Mouse (Mus musculus): ENCODE measurements around the gene Thrap3. TPM values are rescaled to one million over a fixed set of nuclear protein-coding genes. Genes with fewer than 3 reads are reported as not detected.

Thrap3 gene
- polyA plus RNA-seq, 1 experiment = 122 TPM

DNA sequence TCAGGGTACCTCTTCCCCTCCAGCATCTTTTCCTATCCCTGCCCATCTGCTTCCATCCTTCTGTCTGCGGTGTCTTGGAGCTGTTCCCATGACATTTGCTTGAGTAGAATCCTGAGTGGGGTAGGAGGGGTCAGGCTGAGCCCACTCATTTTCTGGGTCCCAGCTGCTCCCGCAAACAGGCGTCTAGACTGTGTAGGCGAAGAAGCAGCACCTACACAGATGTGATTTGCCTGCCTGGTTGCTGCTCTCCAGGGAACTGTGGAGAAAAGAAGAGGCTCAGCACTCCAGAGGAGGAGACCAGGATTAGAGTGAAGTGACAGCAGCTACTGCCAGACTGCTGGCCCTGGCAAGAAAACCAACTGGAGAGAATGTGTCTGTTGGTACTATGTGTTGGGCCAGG lies 83.9 kb downstream of the Thrap3 start:
- TF ChIP-seq POLR2A (IDR thresholded peaks at IDR 0.05; ENCODE audit: borderline replicate concordance, insufficient read depth, low read length) = no peak
- TF ChIP-seq CTCF (IDR thresholded peaks at IDR 0.05; ENCODE audit: borderline replicate concordance, insufficient read depth, low read depth, low read length) = no peak
- WGBS = 10% methylated on average over 4 of the region's 4 CpGs
- no peaks in the 10 kb centered on the region for H3K27me3 ChIP-seq (ENCODE audit: control insufficient read depth, insufficient read depth, low read length)
- DNase-seq = peak; percentile 79 to 82
- H3K4me3 ChIP-seq (replicated peaks; ENCODE audit: insufficient read depth, low read depth, low read length) = no peak overlapping the region
- peak overlapping the region; percentile 94 for H3K27ac ChIP-seq (ENCODE audit: insufficient read depth, low read length)
- peaks cover 69% of the 10 kb centered on the region for H3K4me1 ChIP-seq (ENCODE audit: control insufficient read depth, insufficient read depth, low read length)

DNA sequence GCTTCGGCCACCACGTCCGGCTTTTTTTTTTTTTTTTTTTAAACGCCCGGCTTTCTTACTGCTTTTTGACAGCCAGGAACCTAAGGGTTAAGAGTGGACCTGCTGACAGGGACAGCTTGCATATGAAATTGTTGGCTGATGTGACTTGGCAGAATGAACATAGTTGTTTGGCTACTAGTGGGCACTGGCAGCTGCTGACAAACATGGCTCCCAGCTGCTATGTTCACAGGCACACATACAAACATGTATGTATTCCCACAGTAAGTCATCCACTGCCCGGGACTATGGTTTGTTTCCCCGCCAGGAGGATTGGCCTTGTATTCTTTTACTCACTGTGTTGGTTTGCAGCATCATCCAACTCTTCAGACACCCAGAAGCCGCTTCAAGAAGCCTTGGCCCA lies 85.4 kb downstream of the Thrap3 start:
- WGBS = 38% methylated on average over 8 of the region's 8 CpGs
- Histone ChIP-seq H3K27ac (ENCODE audit: insufficient read depth, low read length) (peak overlapping the region; percentile 94), H3K4me1 (ENCODE audit: control insufficient read depth, insufficient read depth, low read length) (peaks cover 75% of the 10 kb centered on the region), H3K4me3 (replicated peaks; ENCODE audit: insufficient read depth, low read depth, low read length) (no peak overlapping the region), H3K27me3 (ENCODE audit: control insufficient read depth, insufficient read depth, low read length) (no peaks in the 10 kb centered on the region)
- TF ChIP-seq POLR2A (IDR thresholded peaks at IDR 0.05; ENCODE audit: borderline replicate concordance, insufficient read depth, low read length) (no peak), CTCF (IDR thresholded peaks at IDR 0.05; ENCODE audit: borderline replicate concordance, insufficient read depth, low read depth, low read length) (no peak)
- peak; percentile 35 to 44 for DNase-seq

DNA sequence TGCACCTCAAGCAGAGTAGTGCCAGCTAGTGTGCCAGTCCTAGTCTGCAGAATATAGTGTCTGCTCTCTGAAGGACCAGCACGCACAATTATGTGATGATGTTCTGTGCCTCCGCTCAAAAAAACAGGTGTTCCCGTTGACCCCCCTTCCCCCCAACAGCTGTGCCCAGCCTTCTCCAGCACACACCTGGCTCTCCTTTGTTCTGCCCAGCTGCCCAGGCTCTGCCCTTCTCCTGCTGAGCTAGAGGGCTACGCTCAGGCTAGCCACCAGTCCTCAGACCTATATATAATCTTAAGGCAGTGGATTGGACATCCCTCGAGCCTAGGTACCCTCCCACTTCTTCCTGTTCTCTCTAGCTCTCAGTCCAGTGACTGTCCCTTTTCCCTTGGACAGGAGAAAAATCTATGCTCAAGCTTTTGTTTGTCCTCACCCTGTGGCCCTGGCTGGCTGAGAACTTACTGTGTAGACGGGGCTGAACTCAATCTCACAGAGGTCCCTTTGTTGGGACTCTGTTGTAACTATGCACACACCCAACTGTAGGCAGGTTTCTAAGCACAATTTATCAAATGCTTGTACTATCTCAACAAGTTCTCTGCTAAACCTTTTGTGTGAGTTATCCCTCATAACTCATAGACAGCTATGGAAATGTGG lies 86.6 kb downstream of the Thrap3 start:
- DNase-seq = no peak
- Histone ChIP-seq H3K4me3 (replicated peaks; ENCODE audit: insufficient read depth, low read depth, low read length) (no peak overlapping the region), H3K27ac (ENCODE audit: insufficient read depth, low read length) (peak overlapping the region; percentile 12; the same call in 1 of the 2 replicates), H3K4me1 (ENCODE audit: control insufficient read depth, insufficient read depth, low read length) (peaks cover 78% of the 10 kb centered on the region), H3K27me3 (ENCODE audit: control insufficient read depth, insufficient read depth, low read length) (no peaks in the 10 kb centered on the region)
- 38% methylated on average over 6 of the region's 6 CpGs for WGBS
- no peak for TF ChIP-seq CTCF (IDR thresholded peaks at IDR 0.05; ENCODE audit: borderline replicate concordance, insufficient read depth, low read depth, low read length)
- TF ChIP-seq POLR2A (IDR thresholded peaks at IDR 0.05; ENCODE audit: borderline replicate concordance, insufficient read depth, low read length) = no peak

DNA sequence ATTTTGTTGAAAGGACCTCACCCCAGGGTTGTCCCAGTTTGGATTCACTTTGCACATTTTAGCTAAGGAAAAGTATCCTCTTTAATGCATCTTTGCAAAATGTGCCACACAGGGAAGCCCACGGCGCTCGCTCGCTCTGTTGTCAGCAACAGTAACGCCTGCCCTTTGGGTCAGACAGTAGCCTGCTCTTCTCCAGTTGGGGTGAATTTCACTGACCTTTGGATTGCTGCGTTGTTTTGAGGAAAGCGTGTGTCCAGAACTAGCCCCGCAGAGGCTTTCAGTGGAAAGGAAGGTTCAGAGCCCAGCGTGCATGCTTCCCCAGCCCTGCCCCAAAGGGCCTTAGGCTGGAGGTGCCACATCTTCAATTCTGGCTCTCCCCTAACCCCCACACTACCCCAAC lies 87.1 kb downstream of the Thrap3 start:
- Histone ChIP-seq H3K4me1 (ENCODE audit: control insufficient read depth, insufficient read depth, low read length) (peaks cover 78% of the 10 kb centered on the region), H3K27ac (ENCODE audit: insufficient read depth, low read length) (peak overlapping the region; percentile 12), H3K27me3 (ENCODE audit: control insufficient read depth, insufficient read depth, low read length) (no peaks in the 10 kb centered on the region), H3K4me3 (replicated peaks; ENCODE audit: insufficient read depth, low read depth, low read length) (no peak overlapping the region)
- 79% methylated on average over 9 of the region's 9 CpGs for WGBS
- TF ChIP-seq CTCF (IDR thresholded peaks at IDR 0.05; ENCODE audit: borderline replicate concordance, insufficient read depth, low read depth, low read length) (no peak), POLR2A (IDR thresholded peaks at IDR 0.05; ENCODE audit: borderline replicate concordance, insufficient read depth, low read length) (no peak)
- no peak for DNase-seq

Other genes starting within 250 kb of the Thrap3 start
- gene Csf3r, start 178.2 kb downstream of the Thrap3 start, polyA plus RNA-seq (2012; rRNA removed) = 1.9 and 2.6 TPM in 2 replicates
- 90.6 and 94.5 TPM in 2 replicates for gene Mrps15, start 155.8 kb downstream of the Thrap3 start, polyA plus RNA-seq (2012; rRNA removed)
- 12.1 and 12.8 TPM in 2 replicates for gene Oscp1, start 144.2 kb downstream of the Thrap3 start, polyA plus RNA-seq (2012; rRNA removed)
- gene Lsm10, start 106.1 kb downstream of the Thrap3 start, polyA plus RNA-seq (2012; rRNA removed) = 21.4 and 28.8 TPM in 2 replicates
- gene Stk40, start 98.8 kb downstream of the Thrap3 start, polyA plus RNA-seq (2012; rRNA removed) = 23.3 and 24.9 TPM in 2 replicates
- gene Eva1b, start 55.0 kb downstream of the Thrap3 start, polyA plus RNA-seq (2012; rRNA removed) = 9.0 and 9.2 TPM in 2 replicates
- gene Sh3d21, start 39.3 kb downstream of the Thrap3 start, polyA plus RNA-seq (2012; rRNA removed) = 1.6 and 2.0 TPM in 2 replicates
- 274 and 283 TPM in 2 replicates for gene Map7d1, start 53.6 kb upstream of the Thrap3 start, polyA plus RNA-seq (2012; rRNA removed)
- gene Trappc3, start 59.6 kb upstream of the Thrap3 start, polyA plus RNA-seq (2012; rRNA removed) = 175 TPM in 2 replicates
- gene Col8a2, start 84.0 kb upstream of the Thrap3 start, polyA plus RNA-seq (2012; rRNA removed) = 0.93 and 2.0 TPM in 2 replicates
- gene Adprhl2, start 118.9 kb upstream of the Thrap3 start, polyA plus RNA-seq (2012; rRNA removed) = 45.8 and 49.7 TPM in 2 replicates
- gene Tekt2, start 122.9 kb upstream of the Thrap3 start, polyA plus RNA-seq (2012; rRNA removed) = 4.1 and 4.7 TPM in 2 replicates
- gene Ago3, start 226.8 kb upstream of the Thrap3 start, polyA plus RNA-seq (2012; rRNA removed) = 13.3 and 14.5 TPM in 2 replicates

Measured in cerebellum, adult 2 months (tissue).